Mouse (Mus musculus) MEL (cell line): ENCODE measurements around the gene Abcb6. TPM values are rescaled to one million over a fixed set of nuclear protein-coding genes. Genes with fewer than 3 reads are reported as not detected.

ENCODE experiments used
- DNase-seq: peaks from one replicate; pipeline ENCODE4 v3.0.0; 2011; ENCODE audit warnings: low read depth, low spot score
- H3K27ac ChIP-seq: 2 replicates; pipeline ENCODE4 v1.5.1; 2012; ENCODE audit warnings: low read depth, mild to moderate bottlenecking, control low read depth, low read length, moderate library complexity; ENCODE audit not compliant: control insufficient read depth
- H3K27me3 ChIP-seq, 2 experiments: fragments of 150-350 bp in 1 of 2; sonication (generic) in 1 of 2; 2 replicates each; pipeline ENCODE4 v1.6.1; 2012; ENCODE audit warnings: low read length in 2 of 2, mild to moderate bottlenecking in 2 of 2, improper control_type of control experiment in 1 of 2, moderate library complexity in 1 of 2; ENCODE audit not compliant: insufficient read depth in 2 of 2, control insufficient read depth in 1 of 2
- H3K36me3 ChIP-seq, 2 experiments: 2 replicates each; pipeline ENCODE4 v1.6.1; 2012 to 2014; ENCODE audit warnings: low read length in 2 of 2, improper control_type of control experiment in 1 of 2, inconsistent platforms in 1 of 2, mild to moderate bottlenecking in 1 of 2; ENCODE audit not compliant: insufficient read depth in 2 of 2, control insufficient read depth in 1 of 2
- H3K4me1 ChIP-seq, 2 experiments: fragments of 150-350 bp in 1 of 2; sonication (generic) in 1 of 2; 2 replicates each; pipeline ENCODE4 v1.6.1; 2012; ENCODE audit warnings: low read length in 2 of 2, improper control_type of control experiment in 1 of 2, mild to moderate bottlenecking in 1 of 2; ENCODE audit not compliant: insufficient read depth in 2 of 2, control insufficient read depth in 1 of 2
- H3K4me3 ChIP-seq, 2 experiments: fragments of 150-350 bp in 1 of 2; sonication (generic) in 1 of 2; 2 replicates each; pipeline ENCODE4 v1.5.1; 2012; ENCODE audit warnings: low read depth in 2 of 2, low read length in 2 of 2, mild to moderate bottlenecking in 2 of 2, moderate library complexity in 2 of 2, control low read depth in 1 of 2, improper control_type of control experiment in 1 of 2; ENCODE audit not compliant: control insufficient read depth in 1 of 2, insufficient read depth in 1 of 2
- H3K79me2 ChIP-seq: 2 replicates; pipeline ENCODE4 v1.6.1; 2012; ENCODE audit warnings: mild to moderate bottlenecking, low read length, moderate library complexity; ENCODE audit not compliant: control insufficient read depth, poor library complexity, insufficient read depth
- H3K9ac ChIP-seq: 2 replicates; pipeline ENCODE4 v1.6.1; 2012; ENCODE audit warnings: low read depth, mild to moderate bottlenecking, control low read depth, low read length, moderate library complexity; ENCODE audit not compliant: control insufficient read depth, poor library complexity, severe bottlenecking
- H3K9me3 ChIP-seq: fragments of 150-350 bp; sonication (generic); replicated peaks from 2 replicates; pipeline ENCODE4 v1.6.1; 2012; ENCODE audit warnings: mild to moderate bottlenecking, low read length, improper control_type of control experiment, moderate library complexity; ENCODE audit not compliant: insufficient read depth
- BHLHE40 ChIP-seq: IDR thresholded peaks from 2 replicates; pipeline ENCODE4 v1.6.1; 2012; ENCODE audit warnings: low read depth, mild to moderate bottlenecking, inconsistent platforms, low read length, improper control_type of control experiment, borderline replicate concordance
- CHD1 ChIP-seq: IDR thresholded peaks from 2 replicates; pipeline ENCODE4 v1.6.1; 2012; ENCODE audit warnings: low read depth, mild to moderate bottlenecking, inconsistent platforms, low read length, improper control_type of control experiment
- CHD2 ChIP-seq: IDR thresholded peaks from 2 replicates; pipeline ENCODE4 v1.6.1; 2011; ENCODE audit warnings: low read length, improper control_type of control experiment
- CTCF ChIP-seq, 3 experiments: IDR thresholded peaks in 2 of 3; conservative IDR thresholded peaks in 1 of 3; 2 replicates each; pipeline ENCODE4 v1.5.1; 2011 to 2012; ENCODE audit warnings: low read length in 3 of 3, low read depth in 2 of 3, mild to moderate bottlenecking in 2 of 3, improper control_type of control experiment in 1 of 3, inconsistent platforms in 1 of 3, mixed read lengths in 1 of 3, moderate library complexity in 1 of 3; ENCODE audit not compliant: control insufficient read depth in 1 of 3, insufficient read depth in 1 of 3, poor library complexity in 1 of 3, severe bottlenecking in 1 of 3
- E2F4 ChIP-seq: IDR thresholded peaks from 2 replicates; pipeline ENCODE4 v1.6.1; 2011; ENCODE audit warnings: low read depth, low read length, improper control_type of control experiment, borderline replicate concordance
- ELF1 ChIP-seq: IDR thresholded peaks from 2 replicates; pipeline ENCODE4 v1.6.1; 2014; ENCODE audit warnings: low read depth, mild to moderate bottlenecking, inconsistent platforms, low read length, improper control_type of control experiment, moderate library complexity
- EP300 ChIP-seq, 2 experiments: IDR thresholded peaks; 2 replicates each; pipeline ENCODE4 v1.6.1; 2011; ENCODE audit warnings: improper control_type of control experiment in 2 of 2, low read length in 2 of 2, low read depth in 1 of 2, mild to moderate bottlenecking in 1 of 2
- ETS1 ChIP-seq: IDR thresholded peaks from 2 replicates; pipeline ENCODE4 v1.6.1; 2012; ENCODE audit warnings: low read depth, mild to moderate bottlenecking, inconsistent platforms, low read length, improper control_type of control experiment, moderate library complexity
- GABPA ChIP-seq: IDR thresholded peaks from 2 replicates; pipeline ENCODE4 v1.6.1; 2012; ENCODE audit warnings: low read depth, mild to moderate bottlenecking, inconsistent platforms, low read length, improper control_type of control experiment, moderate library complexity
- GATA1 ChIP-seq: IDR thresholded peaks from 2 replicates; pipeline ENCODE4 v1.6.1; 2011; ENCODE audit warnings: low read depth, low read length, improper control_type of control experiment
- HCFC1 ChIP-seq: IDR thresholded peaks from 2 replicates; pipeline ENCODE4 v1.6.1; 2012; ENCODE audit warnings: low read depth, mild to moderate bottlenecking, inconsistent platforms, low read length, improper control_type of control experiment, moderate library complexity
- JUND ChIP-seq: IDR thresholded peaks from 2 replicates; pipeline ENCODE4 v1.6.1; 2011; ENCODE audit warnings: low read depth, mild to moderate bottlenecking, improper control_type of control experiment, low read length
- MAFK ChIP-seq: IDR thresholded peaks from 2 replicates; pipeline ENCODE4 v1.6.1; 2011; ENCODE audit warnings: low read depth, mild to moderate bottlenecking, low read length, improper control_type of control experiment, borderline replicate concordance
- MAX ChIP-seq: IDR thresholded peaks from 2 replicates; pipeline ENCODE4 v1.6.1; 2011; ENCODE audit warnings: low read length, improper control_type of control experiment
- MEF2A ChIP-seq: IDR thresholded peaks from 2 replicates; pipeline ENCODE4 v1.6.1; 2014; ENCODE audit warnings: low read depth, mild to moderate bottlenecking, inconsistent platforms, low read length, improper control_type of control experiment; ENCODE audit not compliant: poor library complexity, insufficient replicate concordance, severe bottlenecking; ENCODE audit errors: extremely low read depth
- MXI1 ChIP-seq: IDR thresholded peaks from 2 replicates; pipeline ENCODE4 v1.6.1; 2011; ENCODE audit warnings: mild to moderate bottlenecking, low read depth, low read length, improper control_type of control experiment
- MYC ChIP-seq: IDR thresholded peaks from 2 replicates; pipeline ENCODE4 v1.6.1; 2011; ENCODE audit warnings: low read depth, mild to moderate bottlenecking, low read length, improper control_type of control experiment, moderate library complexity
- NELFE ChIP-seq: IDR thresholded peaks from 2 replicates; pipeline ENCODE4 v1.6.1; 2011; ENCODE audit warnings: low read depth, low read length, improper control_type of control experiment
- NRF1 ChIP-seq: IDR thresholded peaks from 2 replicates; pipeline ENCODE4 v1.6.1; 2014; ENCODE audit warnings: low read depth, mild to moderate bottlenecking, inconsistent platforms, low read length, improper control_type of control experiment, moderate library complexity; ENCODE audit not compliant: poor library complexity, insufficient read depth, severe bottlenecking
- POLR2AphosphoS2 ChIP-seq: IDR thresholded peaks from 2 replicates; pipeline ENCODE4 v1.6.1; 2011; ENCODE audit warnings: low read length, improper control_type of control experiment
- POLR2AphosphoS5 ChIP-seq: IDR thresholded peaks from 2 replicates; pipeline ENCODE4 v1.6.1; 2012; ENCODE audit warnings: low read depth, borderline replicate concordance, mild to moderate bottlenecking, inconsistent platforms, low read length, moderate library complexity, mixed read lengths
- RAD21 ChIP-seq: IDR thresholded peaks from 2 replicates; pipeline ENCODE4 v1.6.1; 2011; ENCODE audit warnings: mild to moderate bottlenecking, low read depth, low read length, improper control_type of control experiment
- SMC3 ChIP-seq: IDR thresholded peaks from 2 replicates; pipeline ENCODE4 v1.6.1; 2011; ENCODE audit warnings: low read depth, low read length, improper control_type of control experiment
- TBP ChIP-seq: IDR thresholded peaks from 2 replicates; pipeline ENCODE4 v1.8.0; 2011; ENCODE audit warnings: low read depth, low read length, improper control_type of control experiment
- TCF12 ChIP-seq: IDR thresholded peaks from 2 replicates; pipeline ENCODE4 v1.6.1; 2014; ENCODE audit warnings: low read depth, mild to moderate bottlenecking, inconsistent platforms, low read length, improper control_type of control experiment, moderate library complexity
- USF1 ChIP-seq: IDR thresholded peaks from 2 replicates; pipeline ENCODE4 v1.6.1; 2014; ENCODE audit warnings: low read depth, mild to moderate bottlenecking, inconsistent platforms, low read length, improper control_type of control experiment, moderate library complexity
- USF2 ChIP-seq, 2 experiments: IDR thresholded peaks; 2 replicates each; pipeline ENCODE4 v1.6.1; 2011 to 2012; ENCODE audit warnings: improper control_type of control experiment in 2 of 2, low read length in 2 of 2, borderline replicate concordance in 1 of 2, inconsistent platforms in 1 of 2, low read depth in 1 of 2, mild to moderate bottlenecking in 1 of 2; ENCODE audit not compliant: insufficient read depth in 1 of 2
- ZKSCAN1 ChIP-seq: IDR thresholded peaks from 2 replicates; pipeline ENCODE4 v1.6.1; 2012; ENCODE audit warnings: low read depth, mild to moderate bottlenecking, inconsistent platforms, low read length, improper control_type of control experiment, moderate library complexity
- ZMIZ1 ChIP-seq: IDR thresholded peaks from 2 replicates; pipeline ENCODE4 v1.6.1; 2012; ENCODE audit warnings: low read depth, mild to moderate bottlenecking, inconsistent platforms, low read length, improper control_type of control experiment, moderate library complexity
- ZNF384 ChIP-seq: IDR thresholded peaks from 2 replicates; pipeline ENCODE4 v1.6.1; 2012; ENCODE audit warnings: low read depth, mild to moderate bottlenecking, inconsistent platforms, low read length, improper control_type of control experiment
- polyA plus RNA-seq, 2 experiments: library from polyadenylated mRNA; stranded (reverse) in 1 of 2; unstranded in 1 of 2; fragments of >175 nt in 1 of 2; fragments of >200 nt in 1 of 2; gene quantifications; 2 replicates each; pipeline versions ENCODE4 v1.2.1 to v1.2.4; 2012; ENCODE audit warnings: low replicate concordance in 2 of 2, low read depth in 1 of 2; ENCODE audit not compliant: insufficient read length in 2 of 2, insufficient read depth in 1 of 2, missing spikeins in 1 of 2
- total RNA-seq: library from RNA; depleted of rRNA; stranded (reverse); fragments of 300-350 nt; gene quantifications from 2 replicates; pipeline ENCODE4 v1.2.3, GENCODE M21; 2012

Gene Abcb6
- total and polyA plus RNA-seq, 3 experiments: 73.5 to 84.4 TPM; not detected in 1

DNA sequence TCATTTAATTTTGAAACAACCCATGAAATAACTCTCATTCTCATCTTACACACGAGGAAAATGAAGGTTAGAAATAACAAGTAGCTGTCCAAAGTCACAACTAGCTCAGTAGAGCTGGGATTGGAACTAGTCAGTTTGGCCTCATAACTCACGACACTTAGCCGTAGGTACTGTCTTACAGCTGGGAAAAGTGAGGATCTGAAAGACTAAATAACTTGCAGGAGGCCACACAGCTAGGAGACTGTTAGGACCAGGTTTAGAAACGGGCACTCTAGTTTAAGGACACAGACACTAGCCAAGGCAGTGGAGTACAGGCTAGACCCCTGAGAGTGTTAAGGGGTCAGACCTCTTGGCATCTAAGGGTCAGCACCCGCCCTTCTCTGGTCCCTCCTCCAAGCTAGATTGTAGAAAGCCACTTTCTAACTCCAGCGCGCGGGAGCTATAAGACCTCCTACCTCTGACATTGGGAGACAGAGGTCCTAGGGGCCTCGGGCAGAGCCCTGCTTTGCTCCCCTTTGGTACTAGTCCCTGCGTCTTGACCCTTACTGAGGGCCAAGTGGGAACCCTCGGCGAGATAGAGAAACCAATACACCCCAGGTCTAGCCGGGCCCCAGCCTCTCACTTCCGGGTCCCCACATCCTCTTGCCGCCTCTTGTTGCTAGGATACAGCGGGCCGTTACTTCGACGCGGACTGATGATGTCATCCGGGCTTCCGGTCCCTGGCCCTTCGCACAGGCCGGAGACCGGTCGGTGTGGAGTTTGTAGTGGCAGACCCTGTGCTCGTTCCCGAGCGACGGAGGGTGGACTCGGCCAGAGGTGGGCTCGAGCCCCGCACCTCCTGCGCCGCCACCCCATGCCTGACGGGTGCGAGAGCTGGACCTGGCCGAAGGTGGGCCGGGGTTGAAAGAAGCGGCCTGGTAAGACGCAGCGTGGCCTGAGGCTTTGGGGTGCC lies 30.2 kb upstream of the Abcb6 start, which contains the start of the genes Glb1l and Stk16 (continued):
- no peak for TF ChIP-seq MEF2A
- no peak for TF ChIP-seq RAD21
- no peak for TF ChIP-seq NRF1
- no peak for TF ChIP-seq POLR2AphosphoS5
- no peak for TF ChIP-seq ZKSCAN1
- TF ChIP-seq MXI1: peak; percentile 92
- peak; percentile 36; the same call in 1 of the 2 replicates for TF ChIP-seq ZMIZ1
- no peak for TF ChIP-seq SMC3
- TF ChIP-seq GATA1: no peak
- TF ChIP-seq CTCF (IDR thresholded peaks at IDR 0.05 in 2 of 3, conservative IDR thresholded peaks at IDR 0.05 in 1 of 3; ENCODE audit: control insufficient read depth in 1 of 3, insufficient read depth in 1 of 3, low read depth in 2 of 3, low read length in 3 of 3, poor library complexity in 1 of 3, severe bottlenecking in 1 of 3): no peak
- TF ChIP-seq MAX: no peak
- TF ChIP-seq POLR2AphosphoS2: peak; percentile 47; the same call in 1 of the 2 replicates
- TF ChIP-seq ZNF384: no peak
- peak; percentile 57; the same call in 1 of the 2 replicates for TF ChIP-seq TCF12
- no peak for TF ChIP-seq CHD2
- no peak for TF ChIP-seq CHD1
- peak; percentile 60; the same call in 1 of the 2 replicates for TF ChIP-seq ETS1
- TF ChIP-seq HCFC1: peak; percentile 95
- no peak for TF ChIP-seq USF1
- no peak for TF ChIP-seq JUND
- no peak for TF ChIP-seq E2F4
- TF ChIP-seq GABPA: no peak

DNA sequence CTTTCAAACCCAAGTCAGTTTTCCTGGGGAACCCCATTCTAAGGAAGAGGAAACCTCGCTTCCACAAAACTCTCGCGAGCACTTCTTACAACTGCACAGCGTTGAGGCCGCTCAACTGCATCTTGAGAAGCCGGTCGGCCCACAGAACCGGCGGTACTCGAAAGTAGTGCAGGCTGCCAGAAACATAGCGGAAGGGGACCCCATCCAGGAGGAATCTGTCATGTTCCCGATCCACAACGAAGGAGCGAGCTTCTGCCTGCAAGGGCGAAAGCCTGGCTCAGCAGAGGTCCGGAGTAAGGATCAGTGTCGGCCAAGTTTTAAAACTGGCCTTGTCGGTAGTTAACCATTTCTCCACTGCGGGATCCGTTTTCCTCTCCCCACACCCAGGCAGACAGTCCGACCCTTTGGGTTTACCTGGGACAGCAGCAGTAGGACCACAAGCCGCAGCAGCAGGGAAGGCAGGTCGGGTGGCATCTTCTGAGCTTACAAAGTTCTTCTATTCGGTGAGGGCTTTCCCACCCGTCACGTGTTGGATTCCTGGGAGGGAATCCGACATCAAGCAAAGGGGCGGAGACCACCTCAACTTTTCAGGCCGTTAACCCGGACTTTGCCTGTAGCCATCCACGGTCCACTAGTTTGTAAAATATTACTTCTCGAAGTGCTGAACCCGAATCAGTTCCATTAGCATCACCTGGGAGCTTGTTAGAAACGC lies 28.9 kb upstream of the Abcb6 start:
- Histone ChIP-seq H3K4me1 (peaks cover 2 to 34% of the 10 kb centered on the region in 2 experiments; a peak in 3 of 4 replicates), H3K27me3 (no peaks in the 10 kb centered on the region), H3K9ac (peak overlapping the region; percentile 96), H3K27ac (peak overlapping the region; percentile 84), H3K36me3 (peaks cover 4 to 33% of the 10 kb centered on the region in 2 experiments; a peak in 3 of 4 replicates), H3K9me3 (no peaks in the 10 kb centered on the region), H3K4me3 (peak overlapping the region; percentile 50 to 89), H3K79me2 (peaks cover 40% of the 10 kb centered on the region)
- peak; percentile 88 for DNase-seq
- no peak for TF ChIP-seq MAFK
- peak; percentile 80 for TF ChIP-seq MXI1
- peak in 1 of 2 experiments; percentile 65; a peak in 2 of 4 replicates for TF ChIP-seq USF2 (IDR thresholded peaks at IDR 0.05; ENCODE audit: borderline replicate concordance in 1 of 2, insufficient read depth in 1 of 2, low read depth in 1 of 2, low read length in 2 of 2)
- peak; percentile 87 for TF ChIP-seq MAX
- no peak for TF ChIP-seq RAD21
- TF ChIP-seq TBP: peak; percentile 85
- TF ChIP-seq NELFE: peak; percentile 84
- TF ChIP-seq TCF12: 0 out of 2 replicates have a peak, but pooled peaks have one; percentile 22
- peak; percentile 91 for TF ChIP-seq POLR2AphosphoS2
- peak; percentile 24; the same call in 1 of the 2 replicates for TF ChIP-seq MYC
- 0 out of 2 replicates have a peak, but pooled peaks have one; percentile 69 for TF ChIP-seq ZMIZ1
- no peak for TF ChIP-seq ZKSCAN1
- TF ChIP-seq EP300 (IDR thresholded peaks at IDR 0.05; ENCODE audit: low read depth in 1 of 2, low read length in 2 of 2): no peak
- peak; percentile 60 for TF ChIP-seq BHLHE40
- peak; percentile 5; the same call in 1 of the 2 replicates for TF ChIP-seq ELF1
- TF ChIP-seq CHD1: no peak
- TF ChIP-seq HCFC1: peak; percentile 58
